Mouse (Mus musculus): Measurements from ENCODE around the gene Crim1. TPM values are rescaled to one million over a fixed set of nuclear protein-coding genes. Genes with fewer than 3 reads are reported as not detected.

The Crim1 gene
- total RNA-seq, 1 experiment = 61.7 TPM

DNA sequence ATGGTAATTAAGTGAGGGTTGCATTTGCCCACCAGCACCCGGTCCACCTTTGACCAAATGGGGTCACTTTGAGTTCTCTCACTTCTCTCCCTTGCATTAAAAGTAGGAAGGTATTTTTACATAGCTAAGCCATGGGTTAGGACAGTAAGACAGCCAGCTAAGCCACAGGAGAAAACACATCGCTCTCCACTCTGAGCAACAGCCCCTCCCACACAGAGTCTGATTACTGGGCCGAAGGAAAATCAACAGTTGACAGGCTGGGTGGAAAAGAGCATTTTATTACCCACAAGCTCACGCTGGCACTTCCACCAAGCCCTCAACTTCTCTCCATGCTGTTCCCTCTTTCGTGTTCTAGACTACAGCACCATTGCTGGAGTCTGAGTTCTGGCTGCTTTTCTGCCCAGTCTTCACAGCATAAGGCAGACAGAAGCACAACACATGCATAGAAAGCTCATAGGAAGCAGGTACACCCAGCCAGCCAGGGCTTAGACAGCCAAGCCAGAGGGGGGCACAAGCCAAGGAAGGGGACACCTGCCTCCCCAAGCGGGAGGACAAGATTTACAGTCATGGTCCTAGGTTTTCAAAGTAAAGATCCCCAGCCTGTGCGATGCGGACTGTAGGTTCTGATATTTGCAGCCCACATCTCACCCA lies 179.2 kb downstream of the Crim1 start:
- H3K9me3 ChIP-seq (ENCODE audit: control insufficient read depth, insufficient read depth, low read depth, low read length) = no peaks in the 10 kb centered on the region
- in situ Hi-C loops (cut with MboI; ENCODE audit: low sequenced_read_pairs in 2 of 2, unreplicated experiment in 2 of 2) = no loop called here
- H3K9ac ChIP-seq (ENCODE audit: insufficient read depth, low read depth, low read length, poor library complexity, severe bottlenecking) = no peak overlapping the region
- no peak for DNase-seq (ENCODE audit: low read depth, low spot score)
- H3K4me1 ChIP-seq (ENCODE audit: control insufficient read depth in 2 of 2, insufficient read depth in 2 of 2, low read length in 2 of 2, poor library complexity in 1 of 2) = no peaks in the 10 kb centered on the region
- peaks cover 3% of the 10 kb centered on the region; the same call in 1 of the 2 replicates for H3K36me3 ChIP-seq (ENCODE audit: control insufficient read depth, insufficient read depth, low read length, poor library complexity, severe bottlenecking)
- TF ChIP-seq MAFK (IDR thresholded peaks at IDR 0.05; ENCODE audit: insufficient read depth, low read depth, low read length) (no peak), CHD2 (IDR thresholded peaks at IDR 0.05; ENCODE audit: low read depth, low read length) (no peak), ZC3H11A (IDR thresholded peaks at IDR 0.05; ENCODE audit: borderline replicate concordance, low read depth, low read length) (no peak), HCFC1 (IDR thresholded peaks at IDR 0.05; ENCODE audit: borderline replicate concordance, insufficient read depth, low read length) (no peak), ZNF384 (IDR thresholded peaks at IDR 0.05; ENCODE audit: low read depth, low read length) (no peak)
- H3K27ac ChIP-seq (ENCODE audit: insufficient read depth, low read depth, low read length, poor library complexity, severe bottlenecking) = no peak overlapping the region
- no peak overlapping the region for H3K4me3 ChIP-seq (ENCODE audit: insufficient read depth in 1 of 2, low read depth in 1 of 2, low read length in 2 of 2, poor library complexity in 1 of 2, severe bottlenecking in 1 of 2)

DNA sequence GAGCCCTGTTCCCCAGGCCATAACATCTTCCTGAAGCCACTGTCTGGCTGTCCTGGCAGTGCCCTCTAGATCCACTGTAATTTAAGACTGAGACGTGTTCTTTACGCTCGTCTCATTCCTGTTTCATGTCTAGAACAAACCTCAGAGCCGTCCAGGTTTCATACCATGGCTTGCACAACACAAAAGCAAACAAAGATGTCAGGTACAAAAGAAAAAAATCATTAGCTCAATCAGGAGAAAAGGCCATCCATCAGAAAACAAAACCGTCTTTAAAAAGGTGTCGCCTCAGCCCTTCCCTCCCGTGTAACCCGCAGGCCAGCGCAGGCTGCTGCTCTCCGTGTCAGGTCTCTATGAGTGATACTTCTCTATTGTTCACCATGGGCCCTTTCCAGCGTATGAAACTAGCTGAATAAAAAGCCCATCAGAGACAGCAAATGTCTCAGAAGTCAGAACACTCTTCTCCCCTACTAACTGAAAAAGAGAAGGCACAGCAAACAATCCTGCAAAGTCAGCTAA lies 179.7 kb downstream of the Crim1 start:
- Histone ChIP-seq H3K9ac (ENCODE audit: insufficient read depth, low read depth, low read length, poor library complexity, severe bottlenecking) (no peak overlapping the region), H3K4me1 (ENCODE audit: control insufficient read depth in 2 of 2, insufficient read depth in 2 of 2, low read length in 2 of 2, poor library complexity in 1 of 2) (no peaks in the 10 kb centered on the region), H3K27ac (ENCODE audit: insufficient read depth, low read depth, low read length, poor library complexity, severe bottlenecking) (no peak overlapping the region), H3K4me3 (ENCODE audit: insufficient read depth in 1 of 2, low read depth in 1 of 2, low read length in 2 of 2, poor library complexity in 1 of 2, severe bottlenecking in 1 of 2) (no peak overlapping the region), H3K9me3 (ENCODE audit: control insufficient read depth, insufficient read depth, low read depth, low read length) (no peaks in the 10 kb centered on the region), H3K36me3 (ENCODE audit: control insufficient read depth, insufficient read depth, low read length, poor library complexity, severe bottlenecking) (peaks cover 3% of the 10 kb centered on the region; the same call in 1 of the 2 replicates)
- no peak for DNase-seq (ENCODE audit: low read depth, low spot score)
- no peak for TF ChIP-seq HCFC1 (IDR thresholded peaks at IDR 0.05; ENCODE audit: borderline replicate concordance, insufficient read depth, low read length)
- TF ChIP-seq ZC3H11A (IDR thresholded peaks at IDR 0.05; ENCODE audit: borderline replicate concordance, low read depth, low read length) = no peak
- TF ChIP-seq ZNF384 (IDR thresholded peaks at IDR 0.05; ENCODE audit: low read depth, low read length) = no peak
- TF ChIP-seq CHD2 (IDR thresholded peaks at IDR 0.05; ENCODE audit: low read depth, low read length) = no peak
- TF ChIP-seq MAFK (IDR thresholded peaks at IDR 0.05; ENCODE audit: insufficient read depth, low read depth, low read length) = no peak
- in situ Hi-C loops (cut with MboI; ENCODE audit: low sequenced_read_pairs in 2 of 2, unreplicated experiment in 2 of 2) = no loop called here

DNA sequence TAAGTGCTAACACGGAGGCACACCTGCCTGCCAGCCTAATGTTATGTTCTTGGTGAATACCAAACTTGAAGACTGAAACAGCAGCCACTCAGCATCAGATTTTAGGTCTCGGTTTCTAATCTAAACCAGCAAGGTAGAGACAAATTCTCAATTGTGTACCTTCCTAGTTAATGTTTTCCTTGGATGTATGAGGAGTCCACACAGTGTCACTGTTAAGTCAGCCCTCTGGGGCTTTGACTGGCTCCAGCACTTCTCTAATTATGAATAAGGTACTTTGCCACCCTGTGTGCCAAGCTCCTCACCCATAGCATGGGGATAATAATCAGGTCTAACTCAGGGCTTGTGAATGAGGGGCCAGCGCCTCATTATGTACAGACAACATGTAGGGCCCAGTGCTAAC lies 182.3 kb downstream of the Crim1 start:
- TF ChIP-seq HCFC1 (IDR thresholded peaks at IDR 0.05; ENCODE audit: borderline replicate concordance, insufficient read depth, low read length) = no peak
- no peak for TF ChIP-seq ZNF384 (IDR thresholded peaks at IDR 0.05; ENCODE audit: low read depth, low read length)
- TF ChIP-seq MAFK (IDR thresholded peaks at IDR 0.05; ENCODE audit: insufficient read depth, low read depth, low read length) = no peak
- TF ChIP-seq CHD2 (IDR thresholded peaks at IDR 0.05; ENCODE audit: low read depth, low read length) = no peak
- no peak for TF ChIP-seq ZC3H11A (IDR thresholded peaks at IDR 0.05; ENCODE audit: borderline replicate concordance, low read depth, low read length)
- in situ Hi-C loops (cut with MboI; ENCODE audit: low sequenced_read_pairs in 2 of 2, unreplicated experiment in 2 of 2) = no loop called here
- H3K36me3 ChIP-seq (ENCODE audit: control insufficient read depth, insufficient read depth, low read length, poor library complexity, severe bottlenecking) = peaks cover 3% of the 10 kb centered on the region; the same call in 1 of the 2 replicates

DNA sequence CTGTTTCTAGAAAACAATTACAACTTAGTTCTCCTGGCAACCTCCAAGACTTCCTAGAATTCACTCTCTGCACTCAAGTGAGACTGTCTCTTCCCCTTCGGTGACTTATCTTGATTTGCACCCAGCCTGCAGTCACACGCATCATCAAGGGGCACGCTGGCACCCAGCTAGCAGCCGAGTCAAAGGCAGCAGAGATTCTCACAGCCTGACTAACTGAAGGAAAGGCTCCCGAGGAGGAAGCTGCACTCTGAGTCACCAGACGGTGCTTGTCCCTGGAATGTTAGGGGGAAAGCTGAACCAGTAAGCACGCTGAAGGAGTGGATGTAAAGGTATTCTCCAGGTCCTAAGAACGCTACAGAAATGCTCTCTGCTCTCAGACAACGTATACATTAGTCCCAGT lies 187.6 kb downstream of the Crim1 start:
- no peak for DNase-seq (ENCODE audit: low read depth, low spot score)
- Histone ChIP-seq H3K4me1 (ENCODE audit: control insufficient read depth in 2 of 2, insufficient read depth in 2 of 2, low read length in 2 of 2, poor library complexity in 1 of 2) (no peaks in the 10 kb centered on the region), H3K9me3 (ENCODE audit: control insufficient read depth, insufficient read depth, low read depth, low read length) (no peaks in the 10 kb centered on the region), H3K4me3 (ENCODE audit: insufficient read depth in 1 of 2, low read depth in 1 of 2, low read length in 2 of 2, poor library complexity in 1 of 2, severe bottlenecking in 1 of 2) (no peak overlapping the region), H3K9ac (ENCODE audit: insufficient read depth, low read depth, low read length, poor library complexity, severe bottlenecking) (no peak overlapping the region), H3K27ac (ENCODE audit: insufficient read depth, low read depth, low read length, poor library complexity, severe bottlenecking) (no peak overlapping the region), H3K36me3 (ENCODE audit: control insufficient read depth, insufficient read depth, low read length, poor library complexity, severe bottlenecking) (no peaks in the 10 kb centered on the region)
- TF ChIP-seq ZNF384 (IDR thresholded peaks at IDR 0.05; ENCODE audit: low read depth, low read length) = no peak
- no peak for TF ChIP-seq HCFC1 (IDR thresholded peaks at IDR 0.05; ENCODE audit: borderline replicate concordance, insufficient read depth, low read length)
- TF ChIP-seq CHD2 (IDR thresholded peaks at IDR 0.05; ENCODE audit: low read depth, low read length) = no peak
- no peak for TF ChIP-seq ZC3H11A (IDR thresholded peaks at IDR 0.05; ENCODE audit: borderline replicate concordance, low read depth, low read length)
- in situ Hi-C loops (cut with MboI; ENCODE audit: low sequenced_read_pairs in 2 of 2, unreplicated experiment in 2 of 2) = no loop called here

More for the DNA sequence above, 182.3 kb downstream of the Crim1 start:
- H3K27ac ChIP-seq (ENCODE audit: insufficient read depth, low read depth, low read length, poor library complexity, severe bottlenecking) = no peak overlapping the region
- no peaks in the 10 kb centered on the region for H3K9me3 ChIP-seq (ENCODE audit: control insufficient read depth, insufficient read depth, low read depth, low read length)
- no peak for DNase-seq (ENCODE audit: low read depth, low spot score)
- no peak overlapping the region for H3K4me3 ChIP-seq (ENCODE audit: insufficient read depth in 1 of 2, low read depth in 1 of 2, low read length in 2 of 2, poor library complexity in 1 of 2, severe bottlenecking in 1 of 2)
- no peaks in the 10 kb centered on the region for H3K4me1 ChIP-seq (ENCODE audit: control insufficient read depth in 2 of 2, insufficient read depth in 2 of 2, low read length in 2 of 2, poor library complexity in 1 of 2)
- no peak overlapping the region for H3K9ac ChIP-seq (ENCODE audit: insufficient read depth, low read depth, low read length, poor library complexity, severe bottlenecking)
